Mouse (Mus musculus) cerebellum, adult 8-10 months (tissue): ENCODE results near the gene Sytl4.

ENCODE experiments used
- DNase-seq: peaks from one replicate; pipeline ENCODE4 v3.0.0; 2022

Sytl4 gene

GRCm38 (mm10) chrX:133981231-133982002 is at the start of gene Sytl4:
TSS of gene Sytl4 (minus strand) at chrX:133981812.
- DNase-seq, result no peak

- DNase-seq, result no peak
Observed at GRCm38 (mm10) chrX:134020664-134021063, 39.1 kb upstream of the Sytl4 start.

- DNase-seq, result peak; percentile 39
Observed at GRCm38 (mm10) chrX:134019005-134019404, 37.4 kb upstream of the Sytl4 start.

- DNase-seq, result no peak
Observed at GRCm38 (mm10) chrX:133995866-133996265, 14.3 kb upstream of the Sytl4 start.

- no peak for DNase-seq
Observed at GRCm38 (mm10) chrX:133964615-133965014, 17.0 kb downstream of the Sytl4 start.

- no peak for DNase-seq
Observed at GRCm38 (mm10) chrX:133960617-133961016, 21.0 kb downstream of the Sytl4 start.

GRCm38 (mm10) chrX:133954661-133955060 is 27.0 kb downstream of the Sytl4 start:
- no peak for DNase-seq

- DNase-seq, result peak; percentile 44
Observed at GRCm38 (mm10) chrX:133947427-133947826, 34.2 kb downstream of the Sytl4 start.

GRCm38 (mm10) chrX:133939561-133939960 is 42.1 kb downstream of the Sytl4 start:
- DNase-seq, result no peak

GRCm38 (mm10) chrX:133936605-133937225 is 44.9 kb downstream of the Sytl4 start:
- no peak for DNase-seq

GRCm38 (mm10) chrX:133931302-133932013 is 50.2 kb downstream of the Sytl4 start:
- DNase-seq, result peak; percentile 6

- DNase-seq, result no peak
Observed at GRCm38 (mm10) chrX:133926760-133927159, 54.9 kb downstream of the Sytl4 start.

- no peak for DNase-seq
Observed at GRCm38 (mm10) chrX:133921187-133921586, 60.4 kb downstream of the Sytl4 start.

GRCm38 (mm10) chrX:133914219-133914618 is 67.4 kb downstream of the Sytl4 start:
- no peak for DNase-seq

- DNase-seq, result no peak
Observed at GRCm38 (mm10) chrX:133913006-133913405, 68.6 kb downstream of the Sytl4 start.

- no peak for DNase-seq
Observed at GRCm38 (mm10) chrX:133911397-133912103, 70.1 kb downstream of the Sytl4 start.

GRCm38 (mm10) chrX:133908261-133908660 is 73.4 kb downstream of the Sytl4 start, which contains the start of gene Srpx2:
TSS of gene Srpx2 (plus strand) at chrX:133908426.
- DNase-seq, result no peak

- peak; percentile 61 for DNase-seq
Observed at GRCm38 (mm10) chrX:133898014-133898542, 83.5 kb downstream of the Sytl4 start, which contains the start of gene Tspan6. TSS of gene Tspan6 (minus strand) at chrX:133898429.

- no peak for DNase-seq
Observed at GRCm38 (mm10) chrX:133888111-133888510, 93.5 kb downstream of the Sytl4 start.

- DNase-seq, result no peak
Observed at GRCm38 (mm10) chrX:133887308-133887707, 94.3 kb downstream of the Sytl4 start.
